Mouse (Mus musculus) MEL-GATA-1-ER (cell line): ENCODE results near the gene Olfr860.
"Not testable (repeated sequence)": the region's sequence is repeated elsewhere in the genome, so short reads cannot be mapped to it uniquely, and the experiment has no call there.

ENCODE experiments used
- DNase-seq: peaks from one replicate; pipeline ENCODE4 v3.0.0-alpha.2; 2012; ENCODE audit warnings: low read depth; ENCODE audit errors: extremely low read depth

Gene Olfr860

DNA sequence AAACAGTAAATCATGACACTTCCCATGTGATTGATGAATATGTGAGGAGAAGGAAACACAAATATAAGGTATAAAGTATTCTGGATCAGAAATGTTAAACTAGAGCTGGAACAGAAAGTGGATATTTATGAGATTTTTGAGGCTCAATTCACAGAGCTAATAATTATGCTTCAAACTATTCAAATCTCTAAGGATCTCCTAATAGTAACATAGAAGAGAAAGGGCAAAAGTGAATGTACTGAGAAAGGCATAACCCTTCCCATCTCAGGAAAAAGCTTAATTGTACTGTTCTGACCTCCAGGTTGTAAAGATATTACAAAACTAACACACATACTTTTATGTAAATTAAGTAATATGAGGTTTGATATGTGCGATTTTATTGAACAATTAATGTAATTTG lies at the start of gene Olfr860:
TSS of gene Olfr860 (minus strand) at position 101 of the 400 bp plus-strand sequence.
- DNase-seq: no peak

DNA sequence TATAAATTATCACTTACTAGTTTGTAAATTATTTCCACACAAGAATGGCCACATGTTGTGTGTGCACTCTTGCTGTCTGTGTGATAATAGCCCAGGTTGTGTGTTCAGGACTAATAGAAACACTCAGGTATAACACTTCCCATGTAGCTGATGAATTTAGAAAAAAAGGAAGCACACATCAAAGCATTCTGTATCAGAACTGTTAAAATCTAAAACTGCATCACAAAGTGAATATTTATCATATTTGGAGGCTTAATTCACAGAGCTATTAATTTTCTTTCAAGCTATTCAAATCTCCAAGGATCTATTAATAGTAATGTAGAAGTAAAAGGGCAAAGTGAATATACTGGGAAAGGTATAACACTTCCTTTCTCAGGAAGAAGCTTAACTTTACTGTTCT lies 38.4 kb upstream of the Olfr860 start, which contains the start of gene Olfr862:
TSS of gene Olfr862 (minus strand) at position 101 of the 400 bp plus-strand sequence.
- DNase-seq: no peak

DNA sequence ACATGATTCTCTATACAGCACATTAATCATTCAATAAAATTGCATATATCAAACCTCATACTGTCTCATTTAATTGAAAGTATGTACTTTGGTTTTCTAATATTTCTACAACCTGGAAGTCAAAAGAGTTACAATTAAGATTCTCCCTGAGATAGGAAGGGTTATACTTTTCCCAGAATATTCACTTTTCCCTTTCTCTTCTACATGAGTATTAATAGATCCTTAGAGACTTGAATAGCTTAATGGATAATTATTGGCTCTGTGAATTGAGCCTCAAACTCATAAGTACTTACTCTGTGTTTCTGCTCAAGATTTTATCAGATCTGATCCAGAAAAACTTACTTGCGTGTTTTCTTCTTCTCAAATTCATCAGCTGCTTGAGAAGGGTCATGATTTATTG lies 44.9 kb downstream of the Olfr860 start, which contains the start of gene Olfr859:
TSS of gene Olfr859 (plus strand) at position 301 of the 400 bp plus-strand sequence.
- DNase-seq: not testable (repeated sequence)

DNA sequence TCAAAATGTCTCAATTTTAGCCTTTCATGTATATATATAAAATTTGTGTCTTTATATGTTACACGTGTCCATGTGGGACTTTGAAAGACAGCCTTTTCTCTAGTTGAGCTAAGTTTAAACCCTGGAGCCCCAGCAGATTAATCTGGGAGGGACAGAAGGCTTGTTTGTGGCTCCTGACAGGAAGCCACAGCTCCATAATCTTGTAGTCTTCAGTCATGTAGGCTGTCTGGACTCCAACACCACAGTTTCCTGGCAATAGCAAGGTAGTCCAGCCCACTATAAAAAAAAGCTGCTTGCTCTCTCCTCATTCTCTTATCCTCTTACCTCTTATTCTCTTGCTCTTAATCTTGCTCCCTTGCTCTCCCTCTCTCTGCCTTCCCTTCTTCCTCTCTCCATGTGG lies 46.5 kb downstream of the Olfr860 start:
- no peak for DNase-seq
